Mouse (Mus musculus) heart, adult 2 months (tissue): ENCODE measurements around the gene Btbd9.

Source experiments
- CTCF ChIP-seq: fragments of 200-600 bp; IDR thresholded peaks from 2 replicates; pipeline ENCODE4 v1.8.1; 2022; ENCODE audit warnings: antibody characterized with exemption, mild to moderate bottlenecking, moderate library complexity
- EP300 ChIP-seq: fragments of 200-500 bp; IDR thresholded peaks from 2 replicates; pipeline ENCODE4 v1.6.1; 2011; ENCODE audit warnings: low read depth, low read length, control low read depth; ENCODE audit not compliant: insufficient read depth
- POLR2A ChIP-seq: fragments of 200-500 bp; IDR thresholded peaks from 2 replicates; pipeline ENCODE4 v1.6.1; 2011; ENCODE audit warnings: mild to moderate bottlenecking, low read depth, low read length, control low read depth; ENCODE audit not compliant: insufficient read depth

DNA sequence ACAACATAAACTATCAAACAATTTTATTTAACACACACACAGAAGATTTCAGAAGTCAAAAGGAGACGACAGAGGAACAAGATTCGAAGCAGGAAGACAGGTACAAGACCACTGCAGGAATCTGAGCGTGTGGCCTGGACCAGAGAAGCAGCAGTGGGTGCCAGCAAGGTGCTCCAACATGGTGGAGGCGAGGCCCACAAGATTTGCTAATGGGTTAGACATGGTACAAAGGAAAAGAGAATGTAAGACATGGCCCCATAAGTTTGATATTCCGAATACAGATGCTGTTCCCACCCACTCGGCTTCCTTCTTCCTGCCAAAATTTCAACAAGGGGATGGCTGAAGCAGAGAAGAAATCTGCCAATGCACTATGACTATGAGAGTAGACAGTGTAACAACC is 94.5 kb downstream of the Btbd9 start:
- TF ChIP-seq EP300 (no peak), CTCF (no peak), POLR2A (no peak)
